Mouse (Mus musculus) telencephalon, adult 2 months (tissue): ENCODE measurements at regions not wholly inside any gene's neighbourhood (a gene's known extent, or its start where the extent isn't known, plus 50 kb on each side); places are given as distances from the start of the nearest gene placed in this dataset.

Source experiments
- DNase-seq: peaks from one replicate; pipeline ENCODE4 v3.0.0-alpha.2; 2011; ENCODE audit warnings: low read depth, low spot score

DNA sequence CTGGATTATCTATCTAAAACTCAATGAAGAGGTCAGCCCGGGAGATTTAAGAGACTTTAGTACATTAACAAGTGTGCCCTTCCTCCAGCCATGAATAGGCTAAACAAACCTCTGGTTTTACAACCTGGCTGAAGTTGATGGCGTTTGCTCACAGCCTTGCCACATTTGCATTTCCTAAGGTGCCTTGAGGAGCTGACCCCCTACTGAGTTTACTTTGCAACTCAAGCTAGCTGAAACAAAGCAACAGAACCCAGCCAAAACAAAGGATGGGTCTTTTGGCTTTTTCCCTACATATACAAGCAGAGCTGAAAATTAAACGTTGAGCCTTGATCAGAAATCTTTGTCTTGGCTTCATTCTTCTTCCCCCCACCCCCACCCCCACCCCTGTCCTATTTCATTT is 51.7 kb upstream of the Hpf1 start:
- no peak for DNase-seq
